Mouse (Mus musculus): Measurements from ENCODE around the gene Akr1c21.
"Not testable (repeated sequence)": the region's sequence is repeated elsewhere in the genome, so short reads cannot be mapped to it uniquely, and the experiment has no call there.

The Akr1c21 gene

GRCm38 (mm10) chr13:4573871-4574270, at the start of gene Akr1c21:
Gene Akr1c21, plus strand, starts transcription at chr13:4574075.
- no peak for DNase-seq (ENCODE audit: extremely low spot score)

- DNase-seq (ENCODE audit: extremely low spot score) = no peak
Observed at GRCm38 (mm10) chr13:4559143-4559542, 14.7 kb upstream of the Akr1c21 start.

- no peak for DNase-seq (ENCODE audit: extremely low spot score)
Observed at GRCm38 (mm10) chr13:4560500-4560899, 13.4 kb upstream of the Akr1c21 start.

- DNase-seq (ENCODE audit: extremely low spot score) = no peak
Observed at GRCm38 (mm10) chr13:4565996-4566395, 7.9 kb upstream of the Akr1c21 start.

- DNase-seq (ENCODE audit: extremely low spot score) = no peak
Observed at GRCm38 (mm10) chr13:4576921-4577320, 3.0 kb downstream of the Akr1c21 start.

GRCm38 (mm10) chr13:4603431-4603830, 29.6 kb downstream of the Akr1c21 start:
- DNase-seq (ENCODE audit: extremely low spot score) = not testable (repeated sequence)

GRCm38 (mm10) chr13:4606821-4607220, 32.9 kb downstream of the Akr1c21 start:
- no peak for DNase-seq (ENCODE audit: extremely low spot score)

GRCm38 (mm10) chr13:4608530-4608929, 34.7 kb downstream of the Akr1c21 start:
- DNase-seq (ENCODE audit: extremely low spot score) = no peak

- peak; percentile 82 for DNase-seq (ENCODE audit: extremely low spot score)
Observed at GRCm38 (mm10) chr13:4608961-4609409, 35.1 kb downstream of the Akr1c21 start, which contains the start of gene Akr1e1. Gene Akr1e1, minus strand, starts transcription at chr13:4609174.

- no peak for DNase-seq (ENCODE audit: extremely low spot score)
Observed at GRCm38 (mm10) chr13:4610902-4611301, 37.0 kb downstream of the Akr1c21 start.
